Mouse (Mus musculus): ENCODE data around the gene Myl6b. TPM values are rescaled to one million over a fixed set of nuclear protein-coding genes. Genes with fewer than 3 reads are reported as not detected.
"Not testable (repeated sequence)": the region's sequence is repeated elsewhere in the genome, so short reads cannot be mapped to it uniquely, and the experiment has no call there.

Gene Myl6b
- polyA plus RNA-seq, 1 experiment from 2014 or later, result 2.7 TPM

GRCm38 (mm10) chr10:128510301-128510700 is 11.8 kb upstream of the Myl6b start:
- ATAC-seq (ENCODE audit: insufficient read depth, low FRiP score), result no peak
- Histone ChIP-seq H3K4me2 (ENCODE audit: low read depth, low read length) (no peak overlapping the region), H3K9me3 (replicated peaks; ENCODE audit: control insufficient read depth, low read length) (no peaks in the 10 kb centered on the region), H3K9ac (ENCODE audit: low read length) (no peak overlapping the region), H3K4me3 (replicated peaks; ENCODE audit: low read length) (no peak overlapping the region), H3K4me1 (ENCODE audit: control insufficient read depth, insufficient read depth, low read length) (no peaks in the 10 kb centered on the region), H3K36me3 (ENCODE audit: control insufficient read depth, insufficient read depth, low read length) (no peaks in the 10 kb centered on the region), H3K27me3 (ENCODE audit: control insufficient read depth, insufficient read depth, low read length) (no peaks in the 10 kb centered on the region), H3K27ac (ENCODE audit: low read length) (no peak overlapping the region)
- WGBS, result 87% methylated on average over 11 of the region's 11 CpGs

GRCm38 (mm10) chr10:128509831-128510230 is 11.3 kb upstream of the Myl6b start:
- ATAC-seq (ENCODE audit: insufficient read depth, low FRiP score), result no peak
- Histone ChIP-seq H3K36me3 (ENCODE audit: control insufficient read depth, insufficient read depth, low read length) (no peaks in the 10 kb centered on the region), H3K4me2 (ENCODE audit: low read depth, low read length) (no peak overlapping the region), H3K4me1 (ENCODE audit: control insufficient read depth, insufficient read depth, low read length) (peaks cover 4% of the 10 kb centered on the region), H3K27ac (ENCODE audit: low read length) (no peak overlapping the region), H3K9me3 (replicated peaks; ENCODE audit: control insufficient read depth, low read length) (no peaks in the 10 kb centered on the region), H3K27me3 (ENCODE audit: control insufficient read depth, insufficient read depth, low read length) (no peaks in the 10 kb centered on the region), H3K9ac (ENCODE audit: low read length) (no peak overlapping the region), H3K4me3 (replicated peaks; ENCODE audit: low read length) (no peak overlapping the region)
- WGBS, result 56% methylated on average over 4 of the region's 4 CpGs

- Histone ChIP-seq H3K4me2 (ENCODE audit: low read depth, low read length) (no peak overlapping the region), H3K9ac (ENCODE audit: low read length) (no peak overlapping the region), H3K27me3 (ENCODE audit: control insufficient read depth, insufficient read depth, low read length) (no peaks in the 10 kb centered on the region), H3K9me3 (replicated peaks; ENCODE audit: control insufficient read depth, low read length) (no peaks in the 10 kb centered on the region), H3K27ac (ENCODE audit: low read length) (peak overlapping the region; percentile 7; the same call in 1 of the 2 replicates), H3K36me3 (ENCODE audit: control insufficient read depth, insufficient read depth, low read length) (no peaks in the 10 kb centered on the region), H3K4me3 (replicated peaks; ENCODE audit: low read length) (no peak overlapping the region), H3K4me1 (ENCODE audit: control insufficient read depth, insufficient read depth, low read length) (peaks cover 9% of the 10 kb centered on the region)
- WGBS, result 87% methylated on average over 9 of the region's 9 CpGs
- no peak for ATAC-seq (ENCODE audit: insufficient read depth, low FRiP score)
Measured at GRCm38 (mm10) chr10:128509203-128509602, 10.7 kb upstream of the Myl6b start.

GRCm38 (mm10) chr10:128508260-128508659 is 9.8 kb upstream of the Myl6b start:
- ATAC-seq (ENCODE audit: insufficient read depth, low FRiP score), result no peak
- 58% methylated on average over 9 of the region's 9 CpGs for WGBS
- Histone ChIP-seq H3K27ac (ENCODE audit: low read length) (peak overlapping the region; percentile 46), H3K9ac (ENCODE audit: low read length) (no peak overlapping the region), H3K27me3 (ENCODE audit: control insufficient read depth, insufficient read depth, low read length) (no peaks in the 10 kb centered on the region), H3K4me2 (ENCODE audit: low read depth, low read length) (no peak overlapping the region), H3K9me3 (replicated peaks; ENCODE audit: control insufficient read depth, low read length) (no peaks in the 10 kb centered on the region), H3K4me1 (ENCODE audit: control insufficient read depth, insufficient read depth, low read length) (peaks cover 9% of the 10 kb centered on the region), H3K36me3 (ENCODE audit: control insufficient read depth, insufficient read depth, low read length) (no peaks in the 10 kb centered on the region), H3K4me3 (replicated peaks; ENCODE audit: low read length) (no peak overlapping the region)

GRCm38 (mm10) chr10:128505974-128506373 is 7.5 kb upstream of the Myl6b start:
- Histone ChIP-seq H3K4me2 (ENCODE audit: low read depth, low read length) (no peak overlapping the region), H3K36me3 (ENCODE audit: control insufficient read depth, insufficient read depth, low read length) (no peaks in the 10 kb centered on the region), H3K4me1 (ENCODE audit: control insufficient read depth, insufficient read depth, low read length) (peaks cover 9% of the 10 kb centered on the region), H3K9ac (ENCODE audit: low read length) (no peak overlapping the region), H3K9me3 (replicated peaks; ENCODE audit: control insufficient read depth, low read length) (no peaks in the 10 kb centered on the region), H3K27ac (ENCODE audit: low read length) (no peak overlapping the region), H3K4me3 (replicated peaks; ENCODE audit: low read length) (no peak overlapping the region), H3K27me3 (ENCODE audit: control insufficient read depth, insufficient read depth, low read length) (no peaks in the 10 kb centered on the region)
- 96% methylated on average over 14 of the region's 14 CpGs for WGBS
- ATAC-seq (ENCODE audit: insufficient read depth, low FRiP score), result no peak

- not testable (repeated sequence) for H3K9ac ChIP-seq (ENCODE audit: low read length); ATAC-seq (ENCODE audit: insufficient read depth, low FRiP score)
- WGBS, result 80% methylated on average over 5 of the region's 5 CpGs
Measured at GRCm38 (mm10) chr10:128505371-128505667, 6.8 kb upstream of the Myl6b start.

GRCm38 (mm10) chr10:128504641-128505370 is 6.3 kb upstream of the Myl6b start:
- H3K4me1 ChIP-seq (ENCODE audit: control insufficient read depth, insufficient read depth, low read length), result peaks cover 9% of the 10 kb centered on the region
- no peaks in the 10 kb centered on the region for H3K36me3 ChIP-seq (ENCODE audit: control insufficient read depth, insufficient read depth, low read length)
- no peaks in the 10 kb centered on the region for H3K9me3 ChIP-seq (replicated peaks; ENCODE audit: control insufficient read depth, low read length)
- no peak overlapping the region for H3K4me3 ChIP-seq (replicated peaks; ENCODE audit: low read length)
- H3K27ac ChIP-seq (ENCODE audit: low read length), result peak overlapping the region; percentile 4; the same call in 1 of the 2 replicates
- H3K9ac ChIP-seq (ENCODE audit: low read length), result peak overlapping the region; percentile 42; the same call in 1 of the 2 replicates
- no peak overlapping the region for H3K4me2 ChIP-seq (ENCODE audit: low read depth, low read length)
- no peaks in the 10 kb centered on the region for H3K27me3 ChIP-seq (ENCODE audit: control insufficient read depth, insufficient read depth, low read length)
- WGBS, result 66% methylated on average over 9 of the region's 9 CpGs
- no peak for ATAC-seq (ENCODE audit: insufficient read depth, low FRiP score)

More at GRCm38 (mm10) chr10:128505371-128505667, 6.8 kb upstream of the Myl6b start:
- H3K27ac ChIP-seq (ENCODE audit: low read length); H3K27me3 ChIP-seq (ENCODE audit: control insufficient read depth, insufficient read depth, low read length); H3K4me2 ChIP-seq (ENCODE audit: low read depth, low read length); H3K36me3 ChIP-seq (ENCODE audit: control insufficient read depth, insufficient read depth, low read length); H3K9me3 ChIP-seq (replicated peaks; ENCODE audit: control insufficient read depth, low read length); H3K4me3 ChIP-seq (replicated peaks; ENCODE audit: low read length); H3K4me1 ChIP-seq (ENCODE audit: control insufficient read depth, insufficient read depth, low read length): not testable (repeated sequence)

- ATAC-seq (ENCODE audit: insufficient read depth, low FRiP score), result no peak
- Histone ChIP-seq H3K4me1 (ENCODE audit: control insufficient read depth, insufficient read depth, low read length) (peaks cover 9% of the 10 kb centered on the region), H3K4me2 (ENCODE audit: low read depth, low read length) (no peak overlapping the region), H3K36me3 (ENCODE audit: control insufficient read depth, insufficient read depth, low read length) (no peaks in the 10 kb centered on the region), H3K9me3 (replicated peaks; ENCODE audit: control insufficient read depth, low read length) (no peaks in the 10 kb centered on the region), H3K9ac (ENCODE audit: low read length) (no peak overlapping the region), H3K4me3 (replicated peaks; ENCODE audit: low read length) (no peak overlapping the region), H3K27ac (ENCODE audit: low read length) (no peak overlapping the region), H3K27me3 (ENCODE audit: control insufficient read depth, insufficient read depth, low read length) (no peaks in the 10 kb centered on the region)
- WGBS, result 75% methylated on average over 3 of the region's 3 CpGs
Measured at GRCm38 (mm10) chr10:128504012-128504411, 5.5 kb upstream of the Myl6b start.

- ATAC-seq (ENCODE audit: insufficient read depth, low FRiP score), result no peak
- H3K4me3 ChIP-seq (replicated peaks; ENCODE audit: low read length), result no peak overlapping the region
- peaks cover 9% of the 10 kb centered on the region for H3K4me1 ChIP-seq (ENCODE audit: control insufficient read depth, insufficient read depth, low read length)
- H3K4me2 ChIP-seq (ENCODE audit: low read depth, low read length), result no peak overlapping the region
- no peak overlapping the region for H3K27ac ChIP-seq (ENCODE audit: low read length)
- H3K9me3 ChIP-seq (replicated peaks; ENCODE audit: control insufficient read depth, low read length), result no peaks in the 10 kb centered on the region
- no peak overlapping the region for H3K9ac ChIP-seq (ENCODE audit: low read length)
- 82% methylated on average over 8 of the region's 8 CpGs for WGBS
- no peaks in the 10 kb centered on the region for H3K27me3 ChIP-seq (ENCODE audit: control insufficient read depth, insufficient read depth, low read length)
- H3K36me3 ChIP-seq (ENCODE audit: control insufficient read depth, insufficient read depth, low read length), result no peaks in the 10 kb centered on the region
Measured at GRCm38 (mm10) chr10:128503532-128503931, 5.0 kb upstream of the Myl6b start.

All from stomach, embryonic 16.5 days (tissue).